Mouse (Mus musculus) limb, embryonic 14.5 days (tissue): ENCODE measurements at regions not wholly inside any gene's neighbourhood (a gene's known extent, or its start where the extent isn't known, plus 50 kb on each side); places are given as distances from the start of the nearest gene placed in this dataset.

ENCODE experiments used
- ATAC-seq: fragments of 200-750 bp; cut with Nextera tagmentation; 2 replicates; pipeline ENCODE4 v1.8.0; 2017; ENCODE audit warnings: low read depth, moderate number of reproducible peaks, moderate TSS enrichment; ENCODE audit not compliant: low FRiP score
- DNase-seq: peaks from one replicate; pipeline ENCODE4 v3.0.0-alpha.2; 2015; ENCODE audit warnings: low spot score
- H3K27ac ChIP-seq: fragments of 300-500 bp; sonication (generic); replicated peaks from 2 replicates; pipeline ENCODE4 v1.5.1; 2014; ENCODE audit warnings: low read depth, mild to moderate bottlenecking, low read length, moderate library complexity, mixed read lengths
- H3K27me3 ChIP-seq: fragments of 300-500 bp; sonication (generic); 2 replicates; pipeline ENCODE4 v1.6.1; 2014; ENCODE audit warnings: low read length, mixed read lengths; ENCODE audit not compliant: control insufficient read depth, insufficient read depth
- H3K36me3 ChIP-seq: fragments of 300-500 bp; sonication (generic); 2 replicates; pipeline ENCODE4 v1.6.1; 2014; ENCODE audit warnings: mild to moderate bottlenecking, low read length, moderate library complexity, mixed read lengths; ENCODE audit not compliant: control insufficient read depth, insufficient read depth
- H3K4me1 ChIP-seq: fragments of 300-500 bp; sonication (generic); 2 replicates; pipeline ENCODE4 v1.6.1; 2014; ENCODE audit warnings: antibody characterized with exemption, low read length, mixed read lengths; ENCODE audit not compliant: control insufficient read depth, insufficient read depth
- H3K4me2 ChIP-seq: fragments of 300-500 bp; sonication (generic); replicated peaks from 2 replicates; pipeline ENCODE4 v1.6.1; 2014; ENCODE audit warnings: low read depth, mild to moderate bottlenecking, low read length, moderate library complexity; ENCODE audit not compliant: severe bottlenecking
- H3K4me3 ChIP-seq: fragments of 300-500 bp; sonication (generic); replicated peaks from 2 replicates; pipeline ENCODE4 v1.5.1; 2014; ENCODE audit warnings: low read length
- H3K9ac ChIP-seq: fragments of 300-500 bp; sonication (generic); 2 replicates; pipeline ENCODE4 v1.6.1; 2014; ENCODE audit warnings: mild to moderate bottlenecking, low read depth, low read length, moderate library complexity; ENCODE audit not compliant: severe bottlenecking
- H3K9me3 ChIP-seq: fragments of 300-500 bp; sonication (generic); 2 replicates; pipeline ENCODE4 v1.6.1; 2016; ENCODE audit warnings: low read length; ENCODE audit not compliant: control insufficient read depth
- POLR2A ChIP-seq: fragments of 200-500 bp; IDR thresholded peaks from 2 replicates; pipeline ENCODE4 v1.8.0; 2012; ENCODE audit warnings: inconsistent platforms, mild to moderate bottlenecking, moderate library complexity, borderline replicate concordance; ENCODE audit not compliant: insufficient read depth, insufficient read length; ENCODE audit errors: extremely low read depth
- WGBS: fragments of 180-500 bp; shearing (Covaris S2); extraction: QIAGEN DNeasy Blood & Tissue Kit; methylation state at CpG from one replicate; pipeline ENCODE4 v1.1.7; 2014; 5-methylcytosine and 5-hydroxymethylcytosine counted together

DNA sequence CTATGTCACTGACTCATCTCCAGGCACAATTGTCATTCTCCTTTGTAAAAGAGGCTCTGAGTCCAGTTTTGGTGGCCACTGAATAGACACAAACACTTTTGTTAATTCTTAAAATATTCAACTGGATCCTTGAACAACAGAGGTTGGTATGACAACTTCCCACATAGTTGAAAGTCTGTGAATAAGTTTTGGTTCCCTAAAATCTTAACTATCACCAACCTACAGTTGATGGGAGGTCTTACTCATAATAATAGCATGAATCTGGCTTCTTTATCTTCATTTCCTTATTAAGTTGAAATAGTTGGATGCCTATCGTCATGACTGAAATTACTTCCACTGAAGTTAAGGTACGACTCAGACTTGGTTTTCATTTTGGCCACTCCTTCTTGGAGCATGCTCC, 55.3 kb upstream of the Mtpn start:
- WGBS: 74% methylated on average over 2 of the region's 2 CpGs
- H3K9ac ChIP-seq: no peak overlapping the region
- no peaks in the 10 kb centered on the region for H3K9me3 ChIP-seq
- H3K4me1 ChIP-seq: no peaks in the 10 kb centered on the region
- H3K36me3 ChIP-seq: no peaks in the 10 kb centered on the region
- no peak for DNase-seq
- H3K4me2 ChIP-seq: no peak overlapping the region
- TF ChIP-seq POLR2A: no peak
- H3K27me3 ChIP-seq: no peaks in the 10 kb centered on the region
- no peak overlapping the region for H3K4me3 ChIP-seq
- H3K27ac ChIP-seq: no peak overlapping the region
- ATAC-seq: no peak

GRCm38 (mm10) chr6:35592234-35592633, 52.5 kb upstream of the Mtpn start:
- Histone ChIP-seq H3K9ac (no peak overlapping the region), H3K27ac (no peak overlapping the region), H3K27me3 (no peaks in the 10 kb centered on the region), H3K36me3 (no peaks in the 10 kb centered on the region), H3K9me3 (no peaks in the 10 kb centered on the region), H3K4me3 (no peak overlapping the region), H3K4me1 (no peaks in the 10 kb centered on the region), H3K4me2 (no peak overlapping the region)
- 89% methylated on average over 3 of the region's 3 CpGs for WGBS
- no peak for TF ChIP-seq POLR2A
- ATAC-seq (no peak), DNase-seq (no peak)
